Comparison of ENCODE assay signal across 25 mouse cellular contexts in genomic region chr6:38335264-38335663, GRCm38 (mm10). TPM values are rescaled to one million over a fixed set of nuclear protein-coding genes. Genes with fewer than 3 reads are reported as not detected.
DNase-seq lines count a peak whose midpoint lies in the region; ATAC-seq and TF ChIP-seq lines count a peak whose summit lies in the region.
"Had no signal": no experiment of that assay in that cellular context is flagged by ENCODE, and none has a peak within 500 bp of the region (broad histone marks: within the 10 kb centered on the region; RNA-seq: fewer than 3 reads in every experiment).

No protein-coding gene starts in this region.

- H3K4me3 ChIP-seq in intestine, embryonic 14.5 days (ENCODE audit: low read depth, low read length): no peak overlapping the region
- H3K4me3 ChIP-seq in intestine, embryonic 15.5 days (replicated peaks): no peak overlapping the region
- no peak overlapping the region for H3K4me3 ChIP-seq in liver, embryonic 16.5 days (ENCODE audit: low read depth, low read length)
- H3K4me3 ChIP-seq in stomach, postnatal 0 days (ENCODE audit: low read depth, low read length): no peak overlapping the region
- no peak overlapping the region for H3K4me3 ChIP-seq in thymus, adult 2 months (ENCODE audit: control insufficient read depth, insufficient read depth, low read length)
- H3K4me3 ChIP-seq: erythroblast, embryonic 14.5 days; hindbrain, embryonic 10.5 days; hindbrain, embryonic 15.5 days; layer of hippocampus, adult 2 months; limb, embryonic 13.5 days; midbrain, embryonic 15.5 days; neural tube, embryonic 15.5 days had no signal

- TF ChIP-seq CTCF in stomach, postnatal 0 days (IDR thresholded peaks at IDR 0.05; ENCODE audit: low read depth): no peak
- TF ChIP-seq CTCF in thymus, adult 2 months (IDR thresholded peaks at IDR 0.05; ENCODE audit: borderline replicate concordance, control insufficient read depth, extremely low read depth, insufficient read depth, low read length, poor library complexity): no peak

- no peak for TF ChIP-seq EP300 in stomach, postnatal 0 days (optimal IDR thresholded peaks at IDR 0.05)

- no peaks in the 10 kb centered on the region for H3K36me3 ChIP-seq in intestine, embryonic 14.5 days (ENCODE audit: control insufficient read depth, insufficient read depth, low read length)
- H3K36me3 ChIP-seq in intestine, embryonic 15.5 days: 0 out of 2 replicates have a peak, but pooled peaks cover 3% of the 10 kb centered on the region
- H3K36me3 ChIP-seq in liver, embryonic 16.5 days (ENCODE audit: control insufficient read depth, insufficient read depth): peaks cover 86% of the 10 kb centered on the region
- H3K36me3 ChIP-seq in stomach, postnatal 0 days (ENCODE audit: control insufficient read depth, insufficient read depth, low read length): no peaks in the 10 kb centered on the region; the same call in 1 of the 2 replicates
- peaks cover 90% of the 10 kb centered on the region for H3K36me3 ChIP-seq in thymus, adult 2 months (ENCODE audit: control insufficient read depth, insufficient read depth, low read length)
- H3K36me3 ChIP-seq: hindbrain, embryonic 10.5 days; hindbrain, embryonic 15.5 days; limb, embryonic 13.5 days; midbrain, embryonic 15.5 days; neural tube, embryonic 15.5 days had no signal

- no peaks in the 10 kb centered on the region for H3K9me3 ChIP-seq in intestine, embryonic 14.5 days (ENCODE audit: control insufficient read depth, low read length)
- no peaks in the 10 kb centered on the region for H3K9me3 ChIP-seq in intestine, embryonic 15.5 days
- no peaks in the 10 kb centered on the region for H3K9me3 ChIP-seq in liver, embryonic 16.5 days (replicated peaks; ENCODE audit: control insufficient read depth, low read length)
- no peaks in the 10 kb centered on the region for H3K9me3 ChIP-seq in stomach, postnatal 0 days (ENCODE audit: control insufficient read depth, low read length)
- H3K9me3 ChIP-seq: hindbrain, embryonic 10.5 days; hindbrain, embryonic 15.5 days; limb, embryonic 13.5 days; midbrain, embryonic 15.5 days; neural tube, embryonic 15.5 days had no signal

- TF ChIP-seq POLR2A in thymus, adult 2 months (IDR thresholded peaks at IDR 0.05; ENCODE audit: control insufficient read depth, extremely low read depth, insufficient read depth, low read length, poor library complexity): no peak

- H3K4me2 ChIP-seq in intestine, embryonic 14.5 days (ENCODE audit: low read length): no peak overlapping the region
- H3K4me2 ChIP-seq in intestine, embryonic 15.5 days (replicated peaks): peak overlapping the region; percentile 20; the same call in 1 of the 2 replicates
- H3K4me2 ChIP-seq in liver, embryonic 16.5 days (ENCODE audit: low read depth, low read length): 0 out of 2 replicates have a peak overlapping the region, but pooled peaks have one; percentile 7
- H3K4me2 ChIP-seq in stomach, postnatal 0 days (replicated peaks; ENCODE audit: low read depth): no peak overlapping the region
- H3K4me2 ChIP-seq: hindbrain, embryonic 15.5 days; limb, embryonic 13.5 days; midbrain, embryonic 15.5 days; neural tube, embryonic 15.5 days had no signal

- peak; percentile 60; the same call in 1 of the 2 replicates for ATAC-seq in intestine, embryonic 14.5 days (replicated peaks; ENCODE audit: low FRiP score, low TSS enrichment, low read depth)
- ATAC-seq in intestine, embryonic 15.5 days: peak; percentile 89
- ATAC-seq in liver, embryonic 16.5 days (ENCODE audit: low read depth): 0 out of 2 replicates have a peak, but pooled peaks have one; percentile 22
- peak; percentile 30; the same call in 1 of the 2 replicates for ATAC-seq in stomach, postnatal 0 days (ENCODE audit: low FRiP score, low TSS enrichment)
- ATAC-seq: forebrain, postnatal 0 days; inflammation-experienced regulatory T-cells, adult 6 months; midbrain, embryonic 15.5 days had no signal

- 56% methylated on average over 6 of the region's 6 CpGs for WGBS in intestine, embryonic 14.5 days
- 51% methylated on average over 6 of the region's 6 CpGs for WGBS in intestine, embryonic 15.5 days
- 78% methylated on average over 6 of the region's 6 CpGs for WGBS in liver, embryonic 16.5 days (ENCODE audit: insufficient replicate concordance)
- 54% methylated on average over 6 of the region's 6 CpGs for WGBS in stomach, postnatal 0 days
- 97% methylated on average over 6 of the region's 6 CpGs for WGBS in thymus, adult 2 months

- no peaks in the 10 kb centered on the region for H3K27me3 ChIP-seq in intestine, embryonic 14.5 days (replicated peaks; ENCODE audit: control insufficient read depth, insufficient read depth, low read length)
- no peaks in the 10 kb centered on the region for H3K27me3 ChIP-seq in intestine, embryonic 15.5 days (replicated peaks)
- H3K27me3 ChIP-seq in liver, embryonic 16.5 days (ENCODE audit: control insufficient read depth, insufficient read depth, low read depth, low read length): no peaks in the 10 kb centered on the region
- no peaks in the 10 kb centered on the region for H3K27me3 ChIP-seq in stomach, postnatal 0 days (ENCODE audit: control insufficient read depth, insufficient read depth, low read length)
- no peaks in the 10 kb centered on the region for H3K27me3 ChIP-seq in thymus, adult 2 months (ENCODE audit: control insufficient read depth, insufficient read depth, low read length)
- H3K27me3 ChIP-seq: hindbrain, embryonic 15.5 days; limb, embryonic 13.5 days; midbrain, embryonic 15.5 days; neural tube, embryonic 15.5 days had no signal

- no peak overlapping the region for H3K27ac ChIP-seq in intestine, embryonic 14.5 days (ENCODE audit: low read depth)
- peak overlapping the region; percentile 51; the same call in 1 of the 2 replicates for H3K27ac ChIP-seq in intestine, embryonic 15.5 days
- H3K27ac ChIP-seq in liver, embryonic 16.5 days (ENCODE audit: low read length): peak overlapping the region; percentile 50; the same call in 1 of the 2 replicates
- H3K27ac ChIP-seq in stomach, postnatal 0 days (replicated peaks): no peak overlapping the region
- no peak overlapping the region for H3K27ac ChIP-seq in thymus, adult 2 months (ENCODE audit: control insufficient read depth, insufficient read depth, low read length)
- H3K27ac ChIP-seq: hindbrain, embryonic 10.5 days; hindbrain, embryonic 15.5 days; layer of hippocampus, adult 2 months; limb, embryonic 13.5 days; macrophage; midbrain, embryonic 15.5 days; neural tube, embryonic 15.5 days had no signal

- H3K4me1 ChIP-seq in intestine, embryonic 14.5 days (replicated peaks; ENCODE audit: control insufficient read depth, insufficient read depth, low read length): no peaks in the 10 kb centered on the region
- no peaks in the 10 kb centered on the region; the same call in 1 of the 2 replicates for H3K4me1 ChIP-seq in intestine, embryonic 15.5 days (replicated peaks)
- H3K4me1 ChIP-seq in liver, embryonic 16.5 days (ENCODE audit: control insufficient read depth, low read depth, low read length): peaks cover 22% of the 10 kb centered on the region
- H3K4me1 ChIP-seq in stomach, postnatal 0 days (replicated peaks; ENCODE audit: control insufficient read depth, insufficient read depth): no peaks in the 10 kb centered on the region
- no peaks in the 10 kb centered on the region for H3K4me1 ChIP-seq in thymus, adult 2 months (replicated peaks; ENCODE audit: control insufficient read depth, insufficient read depth, low read length)
- H3K4me1 ChIP-seq: hindbrain, embryonic 10.5 days; hindbrain, embryonic 15.5 days; limb, embryonic 13.5 days; midbrain, embryonic 15.5 days; neural tube, embryonic 15.5 days had no signal

- no peak overlapping the region for H3K9ac ChIP-seq in intestine, embryonic 14.5 days (ENCODE audit: low read length)
- H3K9ac ChIP-seq in intestine, embryonic 15.5 days: no peak overlapping the region
- no peak overlapping the region for H3K9ac ChIP-seq in liver, embryonic 16.5 days (ENCODE audit: low read depth, low read length)
- no peak overlapping the region for H3K9ac ChIP-seq in stomach, postnatal 0 days (ENCODE audit: low read length)
- H3K9ac ChIP-seq: forebrain, postnatal 0 days; hindbrain, embryonic 15.5 days; limb, embryonic 13.5 days; midbrain, embryonic 15.5 days; neural tube, embryonic 15.5 days had no signal

- no peak for DNase-seq in intestine, embryonic 14.5 days (ENCODE audit: low spot score)
- no peak for DNase-seq in stomach, postnatal 0 days (ENCODE audit: low spot score)
- no peak for DNase-seq in thymus, adult 2 months
- DNase-seq in right cerebral cortex, postnatal 10 days (ENCODE audit: low spot score in 2 of 2): no peak
- DNase-seq: adrenal gland, adult 2 months; B cell, adult 2 months; cerebellum, adult 2 months; cerebellum, postnatal 14 days; forebrain, postnatal 0 days; heart, postnatal 14 days; kidney, postnatal 25 days; lung, adult 2 months; lung, postnatal 10 days; thymus, postnatal 25 days had no signal

RNA-seq across cellular contexts. Expression of gene Zc3hav1, which starts 19.1 kb away (rescaled TPM):
- 9.2 and 10.2 TPM in 2 replicates for polyA plus RNA-seq in intestine, embryonic 14.5 days (2014; fragmentation: Nextera tagmentation; extraction: Ambion mirVana)
- 13.9 and 15.2 TPM in 2 replicates for polyA plus RNA-seq in intestine, embryonic 15.5 days (2015; fragmentation: Nextera tagmentation; extraction: Ambion mirVana)
- 21.4 and 22.3 TPM in 2 replicates for polyA plus RNA-seq in liver, embryonic 16.5 days (2015; fragmentation: Nextera tagmentation; extraction: Ambion mirVana)
- polyA plus RNA-seq in stomach, postnatal 0 days (2015; fragmentation: Nextera tagmentation; extraction: Ambion mirVana): 12.7 and 12.9 TPM in 2 replicates
- 79.0 and 86.4 TPM in 2 replicates for polyA plus RNA-seq in thymus, adult 2 months (2012; rRNA removed)

RNA-seq across cellular contexts. Expression of gene Zc3hav1l, which starts 36.2 kb away (rescaled TPM):
- 12.8 and 15.6 TPM in 2 replicates for polyA plus RNA-seq in intestine, embryonic 14.5 days (2014; fragmentation: Nextera tagmentation; extraction: Ambion mirVana)
- polyA plus RNA-seq in intestine, embryonic 15.5 days (2015; fragmentation: Nextera tagmentation; extraction: Ambion mirVana): 8.3 and 9.0 TPM in 2 replicates
- 1.1 and 1.4 TPM in 2 replicates for polyA plus RNA-seq in liver, embryonic 16.5 days (2015; fragmentation: Nextera tagmentation; extraction: Ambion mirVana)
- polyA plus RNA-seq in stomach, postnatal 0 days (2015; fragmentation: Nextera tagmentation; extraction: Ambion mirVana): 2.1 and 2.3 TPM in 2 replicates
- 6.6 and 7.4 TPM in 2 replicates for polyA plus RNA-seq in thymus, adult 2 months (2012; rRNA removed)

RNA-seq across cellular contexts. Expression of gene Ttc26, which starts 46.0 kb away (rescaled TPM):
- 5.0 and 6.3 TPM in 2 replicates for polyA plus RNA-seq in intestine, embryonic 14.5 days (2014; fragmentation: Nextera tagmentation; extraction: Ambion mirVana)
- 3.8 and 4.0 TPM in 2 replicates for polyA plus RNA-seq in intestine, embryonic 15.5 days (2015; fragmentation: Nextera tagmentation; extraction: Ambion mirVana)
- 0.22 and 0.42 TPM in 2 replicates for polyA plus RNA-seq in liver, embryonic 16.5 days (2015; fragmentation: Nextera tagmentation; extraction: Ambion mirVana)
- polyA plus RNA-seq in stomach, postnatal 0 days (2015; fragmentation: Nextera tagmentation; extraction: Ambion mirVana): 1.5 TPM in 2 replicates
- polyA plus RNA-seq in thymus, adult 2 months (2012; rRNA removed): 0.44 and 0.62 TPM in 2 replicates
- polyA plus RNA-seq: erythroblast, embryonic 14.5 days had no signal

Comparison
In these comparisons a context has a peak if more than half of its experiments do, and no peak if none do; other contexts are left out.
1. H3K27ac ChIP-seq: peak in intestine, embryonic 15.5 days (single experiment) and liver, embryonic 16.5 days (single experiment); none in intestine, embryonic 14.5 days (single experiment), stomach, postnatal 0 days (single experiment) and thymus, adult 2 months (single experiment).
2. H3K4me2 ChIP-seq: peak in intestine, embryonic 15.5 days (single experiment) and liver, embryonic 16.5 days (single experiment); none in intestine, embryonic 14.5 days (single experiment) and stomach, postnatal 0 days (single experiment).
3. ATAC-seq: peak in every context shown above with its lines; median percentile 89 in intestine, embryonic 15.5 days; 60 in intestine, embryonic 14.5 days; 30 in stomach, postnatal 0 days; 22 in liver, embryonic 16.5 days.